Mouse (Mus musculus): Measurements from ENCODE around the gene AC109138.7.

Gene AC109138.7

DNA sequence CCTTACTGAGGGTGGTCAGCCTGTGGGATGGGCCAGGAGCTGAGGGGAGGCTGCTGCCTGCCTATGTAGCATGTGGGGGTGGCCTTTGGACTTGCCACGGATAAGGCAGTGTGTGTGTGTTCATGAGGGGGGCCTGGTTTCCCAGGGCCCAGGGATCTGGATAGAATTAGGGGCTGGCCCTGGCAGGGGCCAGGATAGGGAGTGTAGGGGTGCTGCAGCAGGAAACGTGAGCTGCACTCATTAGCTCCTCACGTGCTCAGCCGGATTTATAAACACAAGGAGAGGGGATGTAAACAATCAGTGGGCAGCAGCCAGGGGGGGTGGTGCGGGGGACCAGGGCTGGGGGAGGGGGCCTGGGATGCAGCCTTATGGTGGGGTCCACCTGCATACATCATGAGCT lies 3.0 kb downstream of the AC109138.7 start:
- no peak for DNase-seq (ENCODE audit: low read depth, low spot score)

DNA sequence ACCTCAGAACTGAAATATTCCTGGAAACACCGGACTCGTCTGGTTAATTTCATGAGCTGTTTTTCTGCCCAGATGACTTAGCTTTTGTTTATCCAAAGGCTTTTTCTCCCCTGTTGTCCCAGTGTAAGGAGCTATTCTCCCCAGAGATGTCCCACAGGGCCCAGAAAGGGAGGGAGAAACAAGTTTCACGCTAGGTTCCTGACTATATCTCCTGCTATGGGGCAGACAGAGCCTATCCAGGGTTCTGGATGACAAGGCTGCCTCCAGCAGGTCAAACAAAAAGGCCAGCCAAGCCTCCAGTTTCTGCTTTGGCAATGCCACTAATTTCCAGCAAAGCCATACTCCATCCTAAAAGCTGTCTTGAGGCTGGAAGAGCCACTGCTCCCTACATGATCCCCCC lies 3.7 kb downstream of the AC109138.7 start:
- no peak for DNase-seq (ENCODE audit: low read depth, low spot score)

DNA sequence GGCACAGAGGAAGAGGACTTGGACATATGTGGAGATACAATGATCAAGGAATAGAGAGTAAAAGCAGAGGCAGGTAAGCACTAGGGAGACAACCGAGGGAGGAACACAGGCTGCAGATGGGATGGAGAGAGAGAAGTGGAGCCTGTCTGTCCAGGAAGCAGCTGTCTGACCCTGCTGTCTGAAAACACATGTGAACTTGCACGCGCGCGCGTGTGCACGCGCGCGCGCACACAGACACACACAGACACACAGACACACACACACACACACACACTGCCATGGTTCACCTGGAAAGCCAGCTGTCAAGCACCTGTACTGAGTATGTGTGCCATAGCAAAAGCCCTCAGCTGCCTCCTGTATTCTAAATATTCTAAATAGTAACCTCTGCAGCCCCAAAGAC lies 4.1 kb downstream of the AC109138.7 start:
- no peak for DNase-seq (ENCODE audit: low read depth, low spot score)

DNA sequence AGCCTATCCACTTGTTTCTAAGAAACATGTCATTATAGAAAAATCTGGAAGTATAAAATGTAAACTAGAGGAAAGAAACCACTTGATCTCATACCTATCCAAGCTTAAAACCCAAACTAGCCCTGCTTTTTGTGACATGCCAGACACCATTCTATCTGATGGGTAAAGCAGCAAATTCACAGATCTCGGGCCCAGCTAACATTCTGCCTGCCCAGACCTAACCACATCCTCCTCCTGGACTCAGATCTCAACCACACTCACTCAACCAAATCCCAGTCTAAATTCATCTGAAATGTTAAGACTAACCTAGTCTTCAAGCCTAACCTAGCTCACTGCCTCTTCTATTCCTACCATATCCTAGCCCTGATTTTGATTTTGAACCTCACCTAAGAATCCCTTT lies 4.6 kb downstream of the AC109138.7 start:
- no peak for DNase-seq (ENCODE audit: low read depth, low spot score)

DNA sequence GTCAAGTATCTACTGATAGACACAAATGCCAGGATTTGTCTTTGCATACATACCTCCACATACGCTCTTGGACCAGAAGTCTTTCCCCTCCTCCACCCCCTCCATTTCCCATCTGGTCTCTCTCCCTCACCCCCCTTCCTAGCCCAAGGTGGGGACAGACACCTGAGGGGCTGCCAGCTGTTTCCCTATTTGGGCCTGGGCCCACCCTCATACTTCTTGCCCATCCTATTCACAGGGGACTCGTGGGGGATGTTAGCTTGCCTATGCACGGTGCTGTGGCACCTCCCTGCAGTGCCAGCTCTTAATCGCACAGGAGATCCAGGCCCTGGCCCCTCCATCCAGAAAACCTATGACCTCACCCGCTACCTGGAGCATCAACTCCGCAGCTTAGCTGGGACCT lies 5.8 kb downstream of the AC109138.7 start:
- no peak for DNase-seq (ENCODE audit: low read depth, low spot score)

DNA sequence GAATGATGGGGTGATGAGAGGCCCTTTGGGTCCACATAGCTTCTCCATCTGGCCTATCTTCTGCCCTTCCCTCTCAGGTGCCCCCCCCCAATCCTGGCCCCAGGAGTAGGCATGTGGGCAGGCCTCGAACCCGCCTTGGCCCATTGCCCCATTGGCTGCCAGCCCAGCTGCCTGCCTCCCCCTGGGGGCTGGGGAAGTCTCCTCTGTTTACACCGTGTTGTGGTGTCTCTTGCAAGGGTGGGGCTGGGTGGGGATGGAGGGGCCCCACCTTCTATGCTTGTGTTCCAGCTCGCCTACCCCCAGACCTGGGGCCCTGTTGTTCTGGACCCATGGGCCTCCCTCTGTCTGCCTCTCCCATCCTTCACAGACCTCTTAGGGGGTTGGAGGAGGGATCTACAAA lies 6.3 kb downstream of the AC109138.7 start:
- DNase-seq (ENCODE audit: low read depth, low spot score) = no peak

DNA sequence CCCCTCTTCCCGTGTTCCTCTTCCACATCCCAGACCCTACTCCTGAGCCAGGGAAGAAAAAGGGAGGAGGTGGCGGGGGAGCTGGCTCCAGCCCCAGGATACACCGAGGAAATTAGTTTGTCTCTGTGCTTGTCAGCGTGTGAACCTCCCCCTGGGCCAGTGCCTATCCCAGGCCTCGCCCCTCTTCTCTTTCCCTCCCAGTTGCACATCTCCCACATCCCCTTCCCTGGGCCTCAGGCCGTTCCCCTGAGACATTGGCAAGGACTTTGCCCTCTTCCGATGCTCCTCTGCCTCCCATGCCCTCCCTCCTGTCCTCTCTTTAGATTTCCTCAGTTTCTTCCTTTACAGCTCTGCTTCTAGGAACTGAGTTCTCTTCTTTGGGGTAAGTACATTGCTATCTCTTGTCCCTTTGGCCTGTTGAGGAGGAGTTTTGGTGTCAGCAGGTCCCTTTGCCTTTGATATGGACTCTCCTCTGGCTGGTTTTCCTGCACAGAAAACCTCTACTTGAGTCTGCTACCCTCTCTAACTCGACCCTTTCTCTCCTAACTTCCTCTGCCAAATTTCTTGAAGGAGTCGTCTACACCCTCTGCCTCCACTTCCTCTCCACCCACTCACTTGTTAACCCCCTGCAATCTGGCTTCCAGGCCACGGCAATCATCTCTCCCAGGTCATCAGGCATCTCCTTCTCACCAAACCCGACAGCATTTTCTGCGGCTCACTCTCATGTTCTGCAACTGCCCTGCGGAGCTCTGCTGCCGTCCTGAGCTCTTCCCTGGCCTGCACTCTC lies 7.0 kb downstream of the AC109138.7 start:
- DNase-seq (ENCODE audit: low read depth, low spot score) = no peak

DNA sequence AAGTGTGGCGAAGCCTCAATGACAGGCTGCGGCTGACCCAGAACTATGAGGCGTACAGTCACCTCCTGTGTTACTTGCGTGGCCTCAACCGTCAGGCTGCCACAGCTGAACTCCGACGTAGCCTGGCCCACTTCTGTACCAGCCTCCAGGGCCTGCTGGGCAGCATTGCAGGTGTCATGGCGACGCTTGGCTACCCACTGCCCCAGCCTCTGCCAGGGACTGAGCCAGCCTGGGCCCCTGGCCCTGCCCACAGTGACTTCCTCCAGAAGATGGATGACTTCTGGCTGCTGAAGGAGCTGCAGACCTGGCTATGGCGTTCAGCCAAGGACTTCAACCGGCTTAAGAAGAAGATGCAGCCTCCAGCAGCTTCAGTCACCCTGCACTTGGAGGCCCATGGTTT lies 8.0 kb downstream of the AC109138.7 start:
- DNase-seq (ENCODE audit: low read depth, low spot score) = no peak

DNA sequence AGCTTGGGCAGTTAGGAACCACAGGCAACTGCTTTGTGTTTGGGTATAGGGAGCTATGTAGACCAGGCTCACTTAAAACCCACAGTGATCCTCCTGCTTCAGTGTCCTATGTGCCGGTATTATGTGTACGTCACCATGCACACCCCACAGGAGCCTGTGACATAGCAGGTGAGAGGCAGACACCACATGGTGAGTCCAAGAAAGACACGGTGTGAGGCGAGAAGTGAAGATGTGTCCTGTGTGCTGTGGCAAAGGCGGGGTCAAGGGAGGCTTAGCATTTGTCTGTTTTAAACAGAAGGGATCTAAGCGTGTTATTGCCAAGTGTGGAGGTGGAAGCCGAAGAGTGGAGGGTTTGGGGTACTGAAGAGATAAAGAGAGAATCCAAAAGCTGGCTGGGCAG lies 12.6 kb downstream of the AC109138.7 start:
- DNase-seq (ENCODE audit: low read depth, low spot score) = no peak

DNA sequence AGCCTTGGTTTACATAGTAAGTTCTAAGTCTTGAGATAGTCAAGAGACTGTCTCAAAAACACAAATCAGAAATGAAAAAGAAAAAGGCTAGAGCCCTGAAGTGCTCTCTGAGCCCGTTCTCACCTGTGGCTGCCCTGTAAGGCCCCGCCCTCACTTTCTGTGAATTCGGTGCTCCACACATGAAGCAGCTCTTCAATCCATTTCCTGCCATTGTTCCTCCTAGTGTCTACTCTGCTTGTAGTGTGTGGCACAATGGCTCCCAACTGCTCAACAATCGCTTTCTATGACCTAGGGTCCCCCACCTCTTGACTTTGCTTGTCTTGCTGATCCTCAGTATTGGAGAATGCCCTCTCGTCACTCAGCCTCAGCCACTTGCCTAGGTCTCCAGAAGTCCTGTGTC lies 13.3 kb downstream of the AC109138.7 start:
- DNase-seq (ENCODE audit: low read depth, low spot score) = peak; percentile 35

DNA sequence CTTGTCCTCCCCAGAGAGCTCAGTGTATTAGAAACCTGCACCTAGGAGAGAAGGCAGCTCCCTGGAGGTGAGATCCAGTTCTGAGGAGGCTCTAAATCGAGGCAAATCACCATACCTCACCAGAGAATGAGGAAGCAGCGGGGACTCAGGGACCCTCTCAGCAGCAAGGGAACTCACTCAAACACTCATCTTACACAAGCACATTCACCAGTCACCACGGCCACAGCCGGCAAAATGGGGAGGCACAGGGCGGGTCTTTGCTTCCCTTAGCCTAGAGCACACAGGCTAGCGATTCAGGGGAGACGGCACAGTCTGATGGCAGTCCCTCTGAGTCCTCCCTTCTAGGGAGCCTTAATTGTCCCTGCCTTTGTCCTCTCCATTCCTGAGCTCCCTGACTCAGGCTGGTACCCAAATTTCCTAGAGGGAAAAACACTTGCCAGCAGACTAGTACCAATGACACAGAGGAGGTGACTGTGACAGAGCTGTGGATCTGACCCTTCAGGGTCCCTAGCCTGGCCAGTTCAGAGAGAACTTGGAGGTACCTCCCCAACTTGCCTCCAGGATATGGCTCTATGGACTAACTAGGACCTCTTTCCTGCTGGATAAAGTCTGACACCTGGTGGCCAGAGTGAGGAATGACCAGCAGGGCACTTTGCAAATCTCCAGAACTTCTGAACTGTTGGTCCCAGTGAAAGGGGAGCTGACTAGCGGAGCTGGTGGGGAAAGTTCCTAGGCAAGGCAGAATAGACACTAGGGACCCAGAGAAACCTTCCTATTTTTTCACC lies 13.9 kb downstream of the AC109138.7 start:
- DNase-seq (ENCODE audit: low read depth, low spot score) = peak; percentile 88

DNA sequence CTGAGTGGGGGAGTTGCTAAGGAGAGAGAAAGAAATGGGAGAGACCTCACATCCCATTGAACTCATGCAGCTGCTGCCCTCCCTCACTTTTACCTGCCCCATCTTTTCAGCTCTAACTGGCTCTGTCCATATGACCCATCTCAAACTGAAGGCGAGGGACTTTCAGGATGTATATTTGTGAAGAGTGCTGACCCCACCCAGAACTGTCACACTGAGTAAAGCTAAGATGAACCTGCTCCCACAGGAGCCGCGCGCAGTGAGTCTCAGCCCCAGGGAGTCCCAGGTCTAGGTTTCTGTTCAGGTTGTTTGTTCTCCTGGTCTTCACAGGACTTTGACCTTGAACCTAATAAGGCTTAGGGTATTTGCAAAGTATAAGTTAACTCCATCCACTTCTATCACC lies 14.7 kb downstream of the AC109138.7 start:
- no peak for DNase-seq (ENCODE audit: low read depth, low spot score)

DNA sequence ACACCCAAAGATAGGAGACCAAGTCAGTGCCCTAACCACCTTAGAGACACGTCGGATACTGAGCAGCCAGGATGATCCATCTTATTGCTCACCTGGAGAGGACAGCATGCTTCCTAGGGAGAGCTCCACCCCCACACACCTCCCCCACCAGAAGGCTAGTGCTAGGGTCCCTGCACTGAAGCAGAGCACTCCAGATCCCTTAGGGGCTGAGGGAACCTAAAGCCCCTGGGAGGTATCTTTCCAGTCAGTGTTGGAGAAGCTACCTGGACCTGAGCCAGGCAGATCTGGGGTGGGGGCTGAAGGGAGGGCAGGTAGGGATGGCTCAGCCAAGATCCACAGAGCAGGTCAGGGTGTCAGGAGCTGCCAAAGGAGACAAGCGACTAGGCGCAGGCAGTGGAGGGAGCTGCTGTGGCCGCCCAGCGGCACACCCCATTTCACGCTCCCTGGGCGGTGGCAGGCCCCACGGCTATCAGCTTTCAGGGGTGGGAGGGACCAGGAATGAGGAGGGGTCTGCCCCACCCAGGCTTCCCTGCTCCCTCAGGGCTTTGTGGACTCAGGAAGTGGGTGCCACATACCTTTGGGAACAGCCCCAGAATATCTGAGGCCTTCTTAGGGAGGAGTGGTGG lies 15.4 kb downstream of the AC109138.7 start:
- DNase-seq (ENCODE audit: low read depth, low spot score) = no peak

DNA sequence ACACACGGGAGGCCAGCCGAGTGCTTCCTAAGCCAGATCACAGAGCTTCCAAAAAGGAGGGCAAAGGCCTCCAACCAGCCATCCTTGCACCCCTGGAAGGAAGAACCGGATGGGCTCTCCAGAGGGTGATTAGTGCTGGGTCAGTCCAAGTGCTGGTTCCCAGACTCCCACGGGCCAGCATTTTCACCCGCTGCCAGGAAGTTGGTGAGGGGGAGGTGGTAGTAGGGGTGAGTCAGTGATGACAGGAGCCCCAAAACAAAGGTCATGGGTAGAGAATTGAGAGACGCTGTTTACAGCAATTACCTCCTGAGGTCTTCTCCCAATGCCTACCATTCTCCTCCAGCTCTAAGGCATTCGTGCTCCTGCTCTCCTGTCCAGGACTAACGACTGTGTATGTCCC lies 16.3 kb downstream of the AC109138.7 start:
- DNase-seq (ENCODE audit: low read depth, low spot score) = no peak

DNA sequence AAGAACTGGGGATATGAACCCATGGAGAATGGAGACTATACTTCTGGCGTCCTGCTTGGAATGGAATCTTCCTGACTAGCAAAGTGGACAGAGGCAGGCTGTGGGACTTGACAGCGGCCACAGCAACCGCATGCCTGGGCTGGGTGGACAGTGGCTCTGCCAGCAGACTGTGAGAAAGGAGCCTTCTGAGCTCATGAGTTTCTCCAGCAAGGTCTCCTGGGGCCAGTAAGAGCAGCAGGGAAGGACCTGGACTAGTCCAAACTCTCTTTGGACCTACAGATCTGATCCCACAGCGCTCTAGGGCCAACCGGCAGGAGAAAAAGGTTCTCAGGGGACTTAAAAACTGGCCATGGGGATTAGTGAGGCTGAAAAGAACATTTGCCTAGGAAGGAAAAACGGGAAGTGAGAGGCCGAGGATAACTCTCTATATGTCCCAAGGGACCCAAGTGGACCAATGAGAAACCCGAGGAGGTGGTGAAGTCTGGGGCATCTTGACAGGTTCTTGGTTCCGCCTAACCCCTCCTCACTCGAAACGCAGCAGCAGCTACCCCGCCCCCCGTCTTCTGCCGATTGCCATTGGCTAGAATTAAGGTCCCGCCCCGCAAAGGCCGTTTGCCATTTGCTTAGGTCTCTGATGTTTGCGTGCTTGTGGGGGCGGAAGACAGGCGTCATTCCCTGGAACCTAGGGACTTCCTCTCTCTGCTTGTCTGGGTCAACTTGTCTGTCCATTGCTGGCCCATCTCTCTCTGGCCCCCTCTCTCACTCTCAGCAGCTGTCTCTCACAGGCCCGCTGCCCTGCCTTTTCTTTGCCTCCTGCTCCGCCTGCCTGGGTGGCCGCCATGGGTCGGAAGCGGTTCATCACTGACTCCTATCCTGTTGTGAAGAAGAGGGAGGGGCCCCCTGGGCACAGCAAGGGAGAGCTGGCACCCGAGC lies 17.4 kb downstream of the AC109138.7 start, which contains the start of gene Pold4:
Gene Pold4, plus strand, starts transcription at position 647 of the 933 bp plus-strand sequence.
- peak; percentile 89 for DNase-seq (ENCODE audit: low read depth, low spot score)

DNA sequence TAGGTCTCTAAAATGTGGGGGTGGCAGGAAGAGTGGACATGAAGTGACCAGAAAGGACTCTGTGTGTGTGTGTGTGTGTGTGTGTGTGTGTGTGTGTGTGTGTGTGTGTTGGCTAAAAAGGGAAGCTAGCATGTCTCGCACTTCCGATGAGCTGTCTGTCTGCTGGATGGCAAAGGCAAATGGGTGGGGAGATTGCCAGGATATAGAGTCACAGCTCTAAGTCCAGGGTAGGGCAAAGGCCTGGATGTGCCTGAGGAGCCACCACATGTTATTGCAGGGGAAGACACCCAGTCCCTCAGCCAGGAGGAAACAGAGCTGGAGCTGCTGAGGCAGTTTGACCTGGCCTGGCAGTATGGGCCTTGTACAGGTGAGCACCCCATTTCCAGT lies 18.0 kb downstream of the AC109138.7 start:
- DNase-seq (ENCODE audit: low read depth, low spot score) = no peak

DNA sequence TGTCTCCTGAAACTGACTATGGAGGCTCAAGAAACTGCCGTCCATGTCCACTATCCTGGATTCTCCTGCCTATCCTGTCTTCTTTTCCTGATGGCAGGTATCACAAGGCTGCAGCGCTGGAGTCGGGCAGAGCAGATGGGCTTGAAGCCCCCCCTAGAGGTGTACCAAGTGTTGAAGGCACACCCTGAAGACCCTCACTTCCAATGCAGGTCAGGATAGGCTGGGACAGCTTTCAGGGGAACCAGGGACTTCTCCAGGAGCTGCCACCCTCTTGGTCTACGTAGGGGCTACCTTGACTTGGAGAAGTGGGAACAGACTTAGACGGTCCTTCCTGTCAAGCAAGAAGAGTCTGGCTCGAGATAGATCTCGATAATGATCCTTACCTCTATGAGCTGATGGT lies 18.5 kb downstream of the AC109138.7 start:
- no peak for DNase-seq (ENCODE audit: low read depth, low spot score)

DNA sequence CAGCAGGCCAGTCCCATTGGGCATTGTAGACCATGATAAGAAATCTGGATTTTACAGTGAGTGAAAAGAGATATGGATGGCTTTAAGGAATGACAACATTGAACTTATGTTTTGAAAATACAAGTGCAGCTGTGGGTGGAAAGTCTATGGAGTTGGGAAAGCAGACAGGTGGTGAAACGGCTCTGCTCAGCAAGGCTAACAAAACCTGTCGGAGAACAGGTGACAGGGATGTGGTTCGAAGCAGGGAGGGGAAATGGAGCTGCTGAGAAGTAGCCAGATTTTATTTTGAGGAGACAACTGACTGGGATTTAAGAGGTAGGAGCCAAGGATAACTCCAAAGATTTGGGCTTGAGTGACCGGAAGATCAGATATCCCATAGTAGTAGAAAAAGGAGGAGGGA lies 20.4 kb downstream of the AC109138.7 start:
- no peak for DNase-seq (ENCODE audit: low read depth, low spot score)

DNA sequence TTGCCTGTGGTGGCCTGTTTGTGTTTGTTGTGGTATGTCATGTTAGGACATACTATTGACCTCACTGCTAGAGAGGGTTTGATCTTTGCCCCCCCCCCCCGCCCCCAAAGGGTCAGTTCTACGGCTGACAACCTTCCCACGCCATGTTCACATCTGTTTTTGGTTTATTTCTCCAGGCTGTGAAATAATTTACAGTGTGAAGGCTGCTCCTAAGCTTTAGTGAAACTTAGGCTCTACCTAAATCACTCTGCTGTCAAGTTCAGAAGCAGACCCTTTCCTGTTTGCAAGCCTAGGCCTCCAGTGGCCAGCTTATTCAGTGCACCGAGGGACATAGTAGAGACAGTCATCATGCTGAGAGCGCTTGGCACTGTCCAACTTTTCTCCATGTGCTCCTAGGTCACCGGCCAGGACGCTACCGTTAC lies 26.1 kb downstream of the AC109138.7 start:
- DNase-seq (ENCODE audit: low read depth, low spot score) = no peak

DNA sequence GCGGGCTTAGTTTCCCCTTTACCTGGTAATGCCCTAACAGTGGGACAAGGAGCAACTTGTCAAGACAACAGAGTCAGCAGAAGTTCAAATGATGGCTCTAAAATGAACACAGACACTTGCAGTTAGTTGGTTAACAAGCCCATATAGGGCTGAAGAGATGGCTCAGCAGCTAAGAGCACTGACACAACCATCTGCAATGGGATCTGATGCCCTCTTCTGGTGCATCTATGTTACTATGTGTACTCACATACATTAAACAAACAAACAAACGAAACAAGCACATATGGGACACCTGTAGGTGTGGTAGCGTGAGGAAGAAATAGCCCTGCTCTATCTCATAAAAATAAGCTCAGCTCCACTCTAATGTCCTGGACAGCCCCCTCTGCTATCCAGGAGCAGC lies 28.3 kb downstream of the AC109138.7 start:
- peak; percentile 43 for DNase-seq (ENCODE audit: low read depth, low spot score)

DNA sequence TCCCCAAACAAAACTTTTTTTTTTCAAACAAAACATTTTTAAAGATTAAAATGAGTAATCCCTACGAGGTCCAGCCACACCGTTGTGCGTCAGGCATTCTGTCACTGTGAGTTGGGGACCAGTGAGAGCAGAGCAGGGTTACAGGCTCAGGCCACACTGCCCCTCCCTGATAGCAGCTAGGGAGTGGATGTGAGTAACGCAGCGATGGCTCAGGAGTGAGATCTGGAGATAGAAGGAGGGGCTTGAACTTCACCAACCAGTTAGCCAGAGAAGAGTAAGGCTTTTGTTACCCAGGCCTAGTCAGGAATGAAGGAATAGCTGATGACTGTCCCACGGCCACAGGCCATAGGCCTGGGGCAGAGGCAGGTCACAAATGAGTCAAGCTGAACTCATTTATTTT lies 30.6 kb downstream of the AC109138.7 start:
- DNase-seq (ENCODE audit: low read depth, low spot score) = no peak

DNA sequence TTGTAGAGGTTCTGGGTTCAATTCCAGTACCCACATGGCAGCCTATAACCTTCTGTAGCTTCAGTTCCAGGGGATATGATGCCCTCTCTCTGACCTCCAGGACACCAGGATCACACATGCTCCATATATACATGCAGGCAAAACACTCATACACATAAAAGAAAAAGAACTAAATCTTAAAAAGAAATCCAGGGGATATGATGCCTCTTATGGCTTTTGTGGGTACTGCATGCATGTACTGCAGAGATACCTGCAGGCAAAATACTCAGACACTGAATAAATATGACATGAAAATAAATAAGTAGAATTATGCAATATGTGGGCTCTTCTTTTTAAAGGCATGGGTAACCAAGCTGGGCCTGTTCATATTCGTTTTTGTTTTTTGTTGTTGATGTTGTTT lies 32.9 kb downstream of the AC109138.7 start:
- no peak for DNase-seq (ENCODE audit: low read depth, low spot score)
